8 mouse cellular contexts compared by ENCODE assay signal in genomic region chr1:169459071-169459782, GRCm38 (mm10).
DNase-seq lines count a peak whose midpoint lies in the region; ATAC-seq and TF ChIP-seq lines count a peak whose summit lies in the region.

No protein-coding gene starts in this region.

- H3K27me3 ChIP-seq in C2C12 (ENCODE audit: control insufficient read depth, insufficient read depth, insufficient read length): no peaks in the 10 kb centered on the region
- H3K27me3 ChIP-seq in heart, embryonic 11.5 days (ENCODE audit: control insufficient read depth, insufficient read depth, low read length): no peaks in the 10 kb centered on the region
- H3K27me3 ChIP-seq in kidney, embryonic 14.5 days (ENCODE audit: control insufficient read depth, insufficient read depth, low read length): no peaks in the 10 kb centered on the region
- no peaks in the 10 kb centered on the region for H3K27me3 ChIP-seq in liver, embryonic 13.5 days
- H3K27me3 ChIP-seq in neural tube, embryonic 14.5 days (ENCODE audit: control insufficient read depth, insufficient read depth, low read length): no peaks in the 10 kb centered on the region

- 28% methylated on average over 11 of the region's 11 CpGs for WGBS in heart, embryonic 11.5 days (ENCODE audit: insufficient replicate concordance)
- 7% methylated on average over 11 of the region's 11 CpGs for WGBS in kidney, embryonic 14.5 days
- 29% methylated on average over 11 of the region's 11 CpGs for WGBS in liver, embryonic 13.5 days (ENCODE audit: insufficient replicate concordance)
- 4% methylated on average over 11 of the region's 11 CpGs for WGBS in neural tube, embryonic 14.5 days

- H3K36me3 ChIP-seq in C2C12 (ENCODE audit: control insufficient read depth, insufficient read depth): no peaks in the 10 kb centered on the region
- no peaks in the 10 kb centered on the region for H3K36me3 ChIP-seq in heart, embryonic 11.5 days (ENCODE audit: control insufficient read depth, insufficient read depth, low read length)
- H3K36me3 ChIP-seq in kidney, embryonic 14.5 days (ENCODE audit: control insufficient read depth, insufficient read depth, low read length): no peaks in the 10 kb centered on the region
- H3K36me3 ChIP-seq in liver, embryonic 13.5 days: no peaks in the 10 kb centered on the region
- H3K36me3 ChIP-seq in neural tube, embryonic 14.5 days (ENCODE audit: control insufficient read depth, insufficient read depth, low read length): no peaks in the 10 kb centered on the region

- H3K79me2 ChIP-seq in C2C12 (ENCODE audit: control insufficient read depth, insufficient read depth): no peaks in the 10 kb centered on the region

- no peak overlapping the region for H3K9ac ChIP-seq in heart, embryonic 11.5 days (ENCODE audit: low read depth, low read length)
- H3K9ac ChIP-seq in kidney, embryonic 14.5 days (ENCODE audit: low read depth, low read length): no peak overlapping the region
- H3K9ac ChIP-seq in liver, embryonic 13.5 days: no peak overlapping the region
- H3K9ac ChIP-seq in neural tube, embryonic 14.5 days (replicated peaks; ENCODE audit: low read depth, low read length): no peak overlapping the region

- H3K27ac ChIP-seq in heart, embryonic 11.5 days (ENCODE audit: low read depth, low read length): no peak overlapping the region
- no peak overlapping the region; the same call in 1 of the 2 replicates for H3K27ac ChIP-seq in kidney, embryonic 14.5 days (ENCODE audit: low read depth, low read length)
- H3K27ac ChIP-seq in liver, embryonic 13.5 days: no peak overlapping the region
- H3K27ac ChIP-seq in neural tube, embryonic 14.5 days (ENCODE audit: low read depth, low read length): no peak overlapping the region

- ATAC-seq in heart, embryonic 11.5 days (replicated peaks; ENCODE audit: insufficient number of reproducible peaks, low FRiP score, low TSS enrichment): no peak
- peak; percentile 90 for ATAC-seq in kidney, embryonic 14.5 days (ENCODE audit: low FRiP score, low TSS enrichment)
- ATAC-seq in liver, embryonic 13.5 days (ENCODE audit: low read depth): no peak
- ATAC-seq in neural tube, embryonic 14.5 days (ENCODE audit: low read depth): peak; percentile 69

- H3K4me2 ChIP-seq in heart, embryonic 11.5 days: peak overlapping the region; percentile 46
- H3K4me2 ChIP-seq in kidney, embryonic 14.5 days (replicated peaks; ENCODE audit: low read depth, low read length): no peak overlapping the region
- H3K4me2 ChIP-seq in liver, embryonic 13.5 days: no peak overlapping the region
- H3K4me2 ChIP-seq in neural tube, embryonic 14.5 days (ENCODE audit: low read depth, low read length): peak overlapping the region; percentile 31; the same call in 1 of the 2 replicates

- H3K4me1 ChIP-seq in heart, embryonic 11.5 days (ENCODE audit: control insufficient read depth, insufficient read depth, low read length): no peaks in the 10 kb centered on the region
- no peaks in the 10 kb centered on the region for H3K4me1 ChIP-seq in kidney, embryonic 14.5 days (ENCODE audit: control insufficient read depth, insufficient read depth, low read length)
- no peaks in the 10 kb centered on the region for H3K4me1 ChIP-seq in liver, embryonic 13.5 days (replicated peaks)
- no peaks in the 10 kb centered on the region for H3K4me1 ChIP-seq in neural tube, embryonic 14.5 days (ENCODE audit: control insufficient read depth, insufficient read depth, low read length)

- no peak overlapping the region for H3K4me3 ChIP-seq in C2C12 (ENCODE audit: insufficient read depth, poor library complexity, severe bottlenecking)
- H3K4me3 ChIP-seq in heart, embryonic 11.5 days (ENCODE audit: low read depth, low read length): no peak overlapping the region
- no peak overlapping the region for H3K4me3 ChIP-seq in kidney, embryonic 14.5 days (ENCODE audit: low read length)
- H3K4me3 ChIP-seq in liver, embryonic 13.5 days (replicated peaks): no peak overlapping the region
- no peak overlapping the region for H3K4me3 ChIP-seq in neural tube, embryonic 14.5 days (ENCODE audit: low read depth, low read length)

- TF ChIP-seq CTCF in C2C12 (IDR thresholded peaks at IDR 0.05; ENCODE audit: control insufficient read depth, insufficient read depth, insufficient read length): peak; percentile 27

- no peaks in the 10 kb centered on the region for H3K79me3 ChIP-seq in C2C12 (ENCODE audit: low read depth)

- H3K9me3 ChIP-seq in heart, embryonic 11.5 days (replicated peaks; ENCODE audit: control insufficient read depth, low read length): no peaks in the 10 kb centered on the region
- H3K9me3 ChIP-seq in kidney, embryonic 14.5 days (ENCODE audit: control insufficient read depth, low read length): no peaks in the 10 kb centered on the region
- H3K9me3 ChIP-seq in liver, embryonic 13.5 days (replicated peaks): no peaks in the 10 kb centered on the region
- no peaks in the 10 kb centered on the region for H3K9me3 ChIP-seq in neural tube, embryonic 14.5 days (ENCODE audit: control insufficient read depth, low read length)

- DNase-seq in adrenal gland, adult (ENCODE audit: inconsistent age in 2 of 2, low spot score in 1 of 2): peak; percentile 49 to 85
- peak; percentile 91 for DNase-seq in embryo, embryonic 11 days
- DNase-seq in liver, embryonic 13.5 days: peak; percentile 6
- no peak for DNase-seq in T-cell, adult 2 months (ENCODE audit: low spot score)

- no peak overlapping the region for H3ac ChIP-seq in C2C12 (ENCODE audit: control insufficient read depth, insufficient read length, low read depth)

TF ChIP-seq in C2C12, 6 proteins besides CTCF, POLR2A, EP300 and RAD21:
- TF ChIP-seq MYOG (IDR thresholded peaks at IDR 0.05; ENCODE audit: control insufficient read depth, extremely low read depth, insufficient read length): no peak
- no peak for TF ChIP-seq FOSL1 (IDR thresholded peaks at IDR 0.05; ENCODE audit: insufficient read depth, low read length, poor library complexity, severe bottlenecking)
- TF ChIP-seq MYOD1 (IDR thresholded peaks at IDR 0.05; ENCODE audit: control insufficient read depth, insufficient read length, low read depth): no peak
- TF ChIP-seq CEBPB (IDR thresholded peaks at IDR 0.05; ENCODE audit: low read depth): no peak
- TF ChIP-seq MAX (IDR thresholded peaks at IDR 0.05): no peak
- TF ChIP-seq USF1 (IDR thresholded peaks at IDR 0.05; ENCODE audit: low read depth): no peak

Comparison
In these comparisons a context has a peak if more than half of its experiments do, and no peak if none do; other contexts are left out.
1. ATAC-seq: peak in kidney, embryonic 14.5 days (single experiment) and neural tube, embryonic 14.5 days (single experiment); none in heart, embryonic 11.5 days (single experiment) and liver, embryonic 13.5 days (single experiment).
2. H3K4me2 ChIP-seq: peak in heart, embryonic 11.5 days (single experiment) and neural tube, embryonic 14.5 days (single experiment); none in kidney, embryonic 14.5 days (single experiment) and liver, embryonic 13.5 days (single experiment).